In the genomic region with DNA sequence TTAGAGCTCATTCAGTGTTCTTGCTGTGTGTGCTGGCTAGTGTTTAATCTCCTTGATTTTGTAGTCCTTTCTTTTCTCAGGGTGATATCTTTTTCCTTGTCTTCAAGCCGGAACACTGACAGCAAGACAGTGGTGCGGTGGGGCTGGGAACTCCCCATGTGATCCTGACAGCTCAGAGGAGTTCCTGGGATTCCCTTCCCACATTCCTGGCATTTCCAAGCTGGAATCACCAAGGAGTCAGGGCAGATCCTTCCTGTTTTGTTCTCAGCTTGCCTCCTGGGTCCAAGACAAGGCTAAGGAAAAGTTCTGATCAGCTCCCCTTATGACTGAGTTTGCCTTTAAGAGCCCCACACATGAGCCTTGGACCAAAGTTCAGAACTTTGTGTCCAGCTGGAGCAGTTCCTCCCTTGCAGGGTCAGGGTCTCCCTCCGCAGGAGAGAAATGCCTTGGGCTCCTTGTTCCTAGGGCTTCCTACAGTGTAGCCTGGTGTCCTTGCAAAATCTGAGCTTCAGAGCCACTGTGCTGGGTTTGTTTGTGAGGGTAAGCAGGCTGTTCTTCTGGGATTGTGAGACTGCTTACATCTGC, we compare ENCODE assay signal across 13 mouse cellular contexts. TPM values are rescaled to one million over a fixed set of nuclear protein-coding genes. Genes with fewer than 3 reads are reported as not detected.
DNase-seq lines count a peak whose midpoint lies in the region; ATAC-seq and TF ChIP-seq lines count a peak whose summit lies in the region.
"Had no signal": no experiment of that assay in that cellular context is flagged by ENCODE, and none has a peak within 500 bp of the region (broad histone marks: within the 10 kb centered on the region; RNA-seq: fewer than 3 reads in every experiment).

No protein-coding gene starts in this region.

- no peak for TF ChIP-seq CTCF in left cerebral cortex, adult 2 months (IDR thresholded peaks at IDR 0.05)

- ATAC-seq in kidney, embryonic 14.5 days (ENCODE audit: low FRiP score, low TSS enrichment) = no peak
- peak; percentile 60 for ATAC-seq in kidney, embryonic 16.5 days (ENCODE audit: low FRiP score, low TSS enrichment)
- no peak for ATAC-seq in hindbrain, embryonic 12.5 days (ENCODE audit: low FRiP score)

- H3K9ac ChIP-seq in kidney, embryonic 14.5 days (ENCODE audit: low read depth, low read length) = no peak overlapping the region
- no peak overlapping the region for H3K9ac ChIP-seq in kidney, embryonic 16.5 days (replicated peaks; ENCODE audit: low read length)
- H3K9ac ChIP-seq in hindbrain, embryonic 12.5 days = no peak overlapping the region
- H3K9ac ChIP-seq: hindbrain, embryonic 15.5 days; liver, embryonic 14.5 days; midbrain, embryonic 12.5 days had no signal

- no peak overlapping the region for H3K27ac ChIP-seq in kidney, embryonic 14.5 days (ENCODE audit: low read depth, low read length)
- no peak overlapping the region for H3K27ac ChIP-seq in kidney, embryonic 16.5 days (ENCODE audit: low read length)
- no peak overlapping the region for H3K27ac ChIP-seq in left cerebral cortex, adult 2 months
- H3K27ac ChIP-seq in hindbrain, embryonic 12.5 days = no peak overlapping the region
- H3K27ac ChIP-seq: hindbrain, embryonic 15.5 days; liver, embryonic 14.5 days; midbrain, embryonic 12.5 days had no signal

- DNase-seq in kidney, adult 18-20 months = peak; percentile 51
- DNase-seq in embryo, embryonic 10.5 days (ENCODE audit: low spot score) = peak; percentile 33
- DNase-seq in lung, postnatal 36 days = peak; percentile 21
- no peak for DNase-seq in left cerebral cortex, adult 2 months (ENCODE audit: extremely low spot score in 1 of 2, low spot score in 2 of 2)
- DNase-seq in right cerebral cortex, adult 2 months (ENCODE audit: low spot score in 2 of 2) = no peak
- DNase-seq: adrenal gland, postnatal 25 days; left cerebral cortex, postnatal 4 days had no signal

- H3K27me3 ChIP-seq in kidney, embryonic 14.5 days (ENCODE audit: control insufficient read depth, insufficient read depth, low read length) = no peaks in the 10 kb centered on the region
- no peaks in the 10 kb centered on the region for H3K27me3 ChIP-seq in kidney, embryonic 16.5 days (ENCODE audit: insufficient read depth, low read length)
- no peaks in the 10 kb centered on the region for H3K27me3 ChIP-seq in hindbrain, embryonic 12.5 days
- H3K27me3 ChIP-seq: hindbrain, embryonic 15.5 days; midbrain, embryonic 12.5 days had no signal

- intact Hi-C loops in left cerebral cortex, adult 2 months (cut with DNase I) = no loop called here

- H3K4me2 ChIP-seq in kidney, embryonic 14.5 days (replicated peaks; ENCODE audit: low read depth, low read length) = no peak overlapping the region
- H3K4me2 ChIP-seq in kidney, embryonic 16.5 days (replicated peaks; ENCODE audit: low read depth, low read length) = no peak overlapping the region
- H3K4me2 ChIP-seq in hindbrain, embryonic 12.5 days (replicated peaks) = no peak overlapping the region
- H3K4me2 ChIP-seq: hindbrain, embryonic 15.5 days; midbrain, embryonic 12.5 days had no signal

- no peak overlapping the region for H3K4me3 ChIP-seq in kidney, embryonic 14.5 days (ENCODE audit: low read length)
- no peak overlapping the region for H3K4me3 ChIP-seq in kidney, embryonic 16.5 days (ENCODE audit: low read length)
- H3K4me3 ChIP-seq in left cerebral cortex, adult 2 months = no peak overlapping the region
- H3K4me3 ChIP-seq in hindbrain, embryonic 12.5 days = no peak overlapping the region
- H3K4me3 ChIP-seq: hindbrain, embryonic 15.5 days; midbrain, embryonic 12.5 days had no signal

- H3K4me1 ChIP-seq in kidney, embryonic 14.5 days (ENCODE audit: control insufficient read depth, insufficient read depth, low read length) = no peaks in the 10 kb centered on the region
- H3K4me1 ChIP-seq in kidney, embryonic 16.5 days (ENCODE audit: insufficient read depth, low read length) = 0 out of 2 replicates have a peak, but pooled peaks cover 4% of the 10 kb centered on the region
- no peaks in the 10 kb centered on the region for H3K4me1 ChIP-seq in hindbrain, embryonic 12.5 days
- H3K4me1 ChIP-seq: hindbrain, embryonic 15.5 days; midbrain, embryonic 12.5 days had no signal

- no peaks in the 10 kb centered on the region for H3K9me3 ChIP-seq in kidney, embryonic 14.5 days (ENCODE audit: control insufficient read depth, low read length)
- no peaks in the 10 kb centered on the region for H3K9me3 ChIP-seq in kidney, embryonic 16.5 days (ENCODE audit: low read length)
- H3K9me3 ChIP-seq in hindbrain, embryonic 12.5 days (replicated peaks) = no peaks in the 10 kb centered on the region
- H3K9me3 ChIP-seq: hindbrain, embryonic 15.5 days; midbrain, embryonic 12.5 days had no signal

- no peaks in the 10 kb centered on the region for H3K36me3 ChIP-seq in kidney, embryonic 14.5 days (ENCODE audit: control insufficient read depth, insufficient read depth, low read length)
- no peaks in the 10 kb centered on the region for H3K36me3 ChIP-seq in kidney, embryonic 16.5 days (ENCODE audit: insufficient read depth, low read length)
- no peaks in the 10 kb centered on the region for H3K36me3 ChIP-seq in hindbrain, embryonic 12.5 days
- H3K36me3 ChIP-seq: hindbrain, embryonic 15.5 days; midbrain, embryonic 12.5 days had no signal

- 45% methylated on average over 3 of the region's 3 CpGs for WGBS in kidney, embryonic 14.5 days
- WGBS in kidney, embryonic 16.5 days = 41% methylated on average over 3 of the region's 3 CpGs
- WGBS in hindbrain, embryonic 12.5 days = 37% methylated on average over 3 of the region's 3 CpGs

RNA-seq across cellular contexts. Expression of a gene that starts 33.1 kb away (rescaled TPM):
- polyA plus RNA-seq in kidney, embryonic 14.5 days (2014; fragmentation: Nextera tagmentation; extraction: Ambion mirVana) = 0.27 and 0.83 TPM in 2 replicates
- polyA plus RNA-seq in kidney, embryonic 16.5 days (2015; fragmentation: Nextera tagmentation; extraction: Ambion mirVana) = 2.2 TPM in 2 replicates
- total RNA-seq in left cerebral cortex, adult 2 months (2021) = under 1 TPM; 0.27 to 0.49 TPM
- polyA plus RNA-seq in hindbrain, embryonic 12.5 days (2016; fragmentation: Nextera tagmentation; extraction: Ambion mirVana) = 1.0 and 1.1 TPM in 2 replicates

Comparison
In these comparisons a context has a peak if more than half of its experiments do, and no peak if none do; other contexts are left out.
1. DNase-seq: peak in kidney, adult 18-20 months (single experiment), embryo, embryonic 10.5 days (single experiment) and lung, postnatal 36 days (single experiment); none in left cerebral cortex, adult 2 months (0 of 2) and right cerebral cortex, adult 2 months (0 of 2).